Mouse (Mus musculus): ENCODE measurements around the gene Dtd2.
A peak's percentile ranks its signal among the peaks of the same experiment; 100 is the strongest.

Dtd2 gene

DNA sequence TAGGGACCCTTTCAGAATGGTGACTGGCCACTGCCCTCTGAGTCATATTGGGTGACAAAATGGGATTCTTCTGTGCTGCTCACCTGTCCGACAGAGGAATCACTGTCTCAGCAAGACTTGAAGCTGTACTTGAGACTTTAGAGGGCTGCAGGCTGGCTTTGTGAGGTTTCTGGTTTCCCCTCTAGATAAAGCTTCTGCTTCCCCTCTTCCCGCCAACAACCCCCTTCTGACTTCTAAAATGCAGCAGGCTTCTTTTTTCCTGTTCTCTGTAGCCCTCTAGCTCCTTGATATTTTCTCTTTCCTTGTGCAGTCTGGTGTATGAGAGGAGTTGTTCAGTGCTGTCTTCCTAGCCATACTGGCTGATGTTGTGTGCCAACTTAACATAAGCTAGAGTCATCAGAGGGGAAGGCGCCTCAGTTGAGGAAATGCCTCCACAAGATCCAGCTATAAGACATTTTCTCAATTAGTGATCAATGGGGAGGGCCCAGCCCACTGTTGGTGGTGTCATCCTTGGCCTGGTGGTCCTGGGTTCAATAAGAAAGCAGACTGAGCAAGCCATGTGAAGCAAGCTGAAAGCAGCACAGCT, 21.0 kb downstream of the Dtd2 start:
- no peak for DNase-seq (ENCODE audit: extremely low spot score)

DNA sequence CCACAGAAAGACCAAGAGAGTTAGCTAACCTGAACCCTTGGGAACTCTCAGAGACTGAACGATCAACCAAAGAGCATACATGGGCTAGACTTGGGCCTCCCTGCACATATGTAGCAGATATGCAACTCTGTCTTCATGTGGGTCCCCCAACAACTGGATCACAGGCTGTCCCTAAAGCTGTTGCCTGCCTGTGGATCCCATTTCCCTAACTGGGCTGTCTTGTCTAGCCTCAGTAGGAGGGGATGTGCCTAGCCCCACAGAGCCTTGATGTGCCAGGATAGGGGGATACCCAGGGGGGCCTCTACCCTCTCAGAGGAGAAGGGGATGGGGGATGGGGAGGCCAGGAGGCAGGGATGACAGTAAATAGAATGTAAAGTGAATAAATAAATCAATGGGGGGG, 22.7 kb downstream of the Dtd2 start:
- no peak for DNase-seq (ENCODE audit: extremely low spot score)

DNA sequence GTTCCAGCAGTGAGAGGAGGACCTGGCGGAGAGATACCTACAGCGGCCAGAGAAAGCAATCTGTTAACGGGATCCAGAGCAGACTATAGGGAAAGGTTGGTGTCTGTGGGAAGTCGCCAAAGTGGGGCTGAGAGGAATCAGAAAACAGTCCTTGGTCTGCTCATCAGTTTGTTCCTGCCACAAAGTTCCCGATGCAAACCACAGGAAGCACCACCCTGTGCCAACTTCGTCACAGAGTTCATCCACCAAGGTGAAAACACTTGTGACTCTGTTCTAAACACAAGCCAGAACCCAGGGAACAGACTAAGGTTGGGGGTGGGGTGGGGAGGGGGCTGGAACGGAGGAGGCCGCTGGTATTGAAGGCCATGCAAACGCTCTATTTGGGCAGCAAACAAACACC, 29.8 kb downstream of the Dtd2 start:
- no peak for DNase-seq (ENCODE audit: extremely low spot score)

DNA sequence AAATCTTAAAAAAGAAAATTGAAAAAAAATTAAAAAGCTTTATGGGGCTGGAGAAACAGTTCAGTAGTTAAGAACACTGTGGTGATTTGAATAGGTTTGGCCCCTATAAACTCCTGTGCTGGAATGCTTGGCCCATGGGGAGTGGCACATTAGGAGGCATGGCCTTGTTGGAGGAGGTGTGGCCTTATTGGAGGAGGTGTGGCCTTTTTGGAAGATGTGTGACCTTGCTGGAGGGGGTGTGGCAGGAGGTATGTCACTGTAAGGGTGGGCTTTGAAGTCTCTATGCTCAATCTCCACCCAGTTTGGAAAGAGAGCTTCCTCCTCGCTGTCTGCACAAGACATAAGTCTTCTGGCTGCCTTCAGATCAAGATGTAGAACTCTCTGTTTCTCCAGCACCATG, 31.9 kb downstream of the Dtd2 start:
- DNase-seq (ENCODE audit: extremely low spot score) = no peak

DNA sequence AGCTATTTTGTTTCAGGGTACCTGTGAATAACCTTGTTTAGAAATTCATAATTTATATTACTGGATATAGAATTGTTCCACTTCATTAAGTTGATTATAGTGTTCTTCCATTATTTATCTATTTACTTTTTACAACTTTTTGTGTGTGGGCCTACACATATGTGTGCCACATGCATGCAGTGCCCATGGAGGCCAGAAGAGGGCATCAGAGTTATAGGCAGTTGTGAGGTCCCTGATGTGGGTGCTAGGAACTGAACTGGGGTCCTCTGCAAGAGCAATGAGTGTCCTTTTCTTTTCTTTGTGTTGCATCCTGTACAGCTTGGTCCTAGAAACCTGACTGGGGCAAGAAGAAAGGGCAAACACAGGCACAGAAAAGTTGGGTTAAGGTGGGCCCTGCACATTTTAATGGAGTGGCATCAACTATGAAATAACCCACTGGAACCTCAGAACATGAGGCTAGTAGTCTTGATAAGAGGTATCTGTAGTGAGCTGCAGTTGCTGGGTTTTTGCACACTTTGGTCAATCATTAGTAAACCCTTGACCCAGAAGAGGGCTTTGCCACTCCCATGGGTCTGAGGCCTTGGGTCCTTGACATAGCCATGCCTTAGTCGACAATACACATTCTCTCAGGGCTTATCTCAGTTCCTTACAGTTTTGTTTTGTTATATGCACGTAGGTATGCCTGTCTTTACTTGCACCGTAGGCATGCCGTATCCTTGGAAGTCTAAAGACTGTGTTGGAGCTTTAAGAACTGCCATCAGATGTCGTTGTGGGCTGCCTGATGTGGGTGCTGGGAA, 33.8 kb downstream of the Dtd2 start:
- no peak for DNase-seq (ENCODE audit: extremely low spot score)

DNA sequence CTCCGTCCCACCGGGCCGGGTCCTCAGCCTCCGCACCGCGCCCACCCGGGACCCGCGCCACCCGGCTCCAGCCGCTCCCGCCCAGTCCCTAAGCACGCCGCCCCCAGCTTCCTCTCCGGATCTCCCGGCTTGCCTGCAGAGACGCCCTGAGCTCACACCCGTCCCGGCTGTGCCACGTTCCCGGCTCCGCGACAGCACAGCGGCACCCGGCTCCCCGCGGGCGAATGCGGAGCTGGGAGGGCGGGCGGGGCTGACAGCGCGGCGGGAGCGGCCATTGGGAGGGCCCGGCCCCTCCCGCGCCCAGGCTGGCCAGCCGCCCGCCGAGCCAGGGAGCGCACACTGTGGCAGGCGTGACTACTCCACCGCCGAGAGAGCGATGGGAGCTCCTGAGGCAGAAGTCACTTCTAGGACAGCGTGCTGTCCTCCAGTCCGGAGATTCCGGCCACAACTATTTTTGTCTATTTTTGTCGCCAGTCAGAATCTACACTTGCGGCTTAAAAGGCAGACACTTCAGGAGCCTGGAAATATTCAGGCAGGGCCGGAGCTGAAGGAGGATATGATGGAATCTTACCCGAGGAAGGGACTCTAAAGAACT, 35.1 kb downstream of the Dtd2 start, which contains the start of gene Heatr5a:
TSS of gene Heatr5a (minus strand) at position 252 of the 595 bp plus-strand sequence.
- peak; percentile 90 for DNase-seq (ENCODE audit: extremely low spot score)

DNA sequence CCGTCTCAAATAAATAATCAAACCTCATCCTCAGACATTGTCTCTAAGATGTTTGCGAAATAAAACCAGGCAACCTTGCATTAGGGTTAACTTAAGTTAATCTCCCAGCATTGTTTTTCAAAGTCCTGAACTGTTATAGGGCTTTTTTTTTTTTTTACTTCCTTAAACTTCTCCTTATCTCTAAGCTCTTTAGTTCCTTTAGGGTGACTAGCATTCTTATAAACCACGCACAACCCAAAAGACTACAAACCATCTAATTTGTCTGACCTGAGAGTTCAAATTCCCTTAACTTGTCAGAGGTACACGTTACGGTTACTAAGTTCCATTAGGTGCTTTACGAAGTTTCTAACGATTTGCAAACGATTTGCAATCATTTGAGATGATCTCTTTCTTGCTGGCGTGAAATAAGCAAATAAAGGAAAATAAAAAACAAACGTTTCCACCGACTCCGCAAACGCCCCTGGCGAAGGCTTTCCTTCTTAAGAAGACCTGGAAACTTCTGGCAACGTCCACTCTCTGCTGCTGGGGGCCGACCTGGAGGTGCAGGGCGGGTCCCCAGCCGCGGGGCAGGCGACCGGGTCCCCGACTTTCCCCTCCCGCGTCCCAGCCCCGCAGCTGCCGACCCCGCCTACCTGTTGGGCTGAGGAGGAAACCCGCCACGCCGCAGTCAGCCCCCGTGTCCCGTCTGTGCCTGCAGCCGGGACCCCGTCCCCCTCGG, 35.8 kb downstream of the Dtd2 start:
- DNase-seq (ENCODE audit: extremely low spot score) = no peak

DNA sequence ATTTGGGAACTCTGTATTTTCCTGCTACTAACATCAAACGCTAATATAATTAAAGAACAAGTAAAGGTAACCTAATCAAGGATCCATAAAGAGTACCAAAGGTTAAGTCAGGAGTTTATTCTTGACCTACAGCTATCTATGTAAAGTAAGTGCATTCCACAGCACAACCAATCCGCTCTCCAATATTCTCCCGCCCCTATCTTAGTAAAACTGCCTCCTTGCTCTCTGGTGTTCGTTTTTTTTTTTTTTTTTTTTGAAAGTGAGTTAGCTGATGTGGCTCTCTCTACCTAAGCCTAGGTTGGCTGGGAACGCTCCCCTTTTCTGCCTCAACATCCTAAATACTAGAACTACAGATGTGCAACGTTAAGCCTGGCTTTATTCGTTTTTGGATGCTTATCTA, 36.4 kb downstream of the Dtd2 start:
- DNase-seq (ENCODE audit: extremely low spot score) = no peak

DNA sequence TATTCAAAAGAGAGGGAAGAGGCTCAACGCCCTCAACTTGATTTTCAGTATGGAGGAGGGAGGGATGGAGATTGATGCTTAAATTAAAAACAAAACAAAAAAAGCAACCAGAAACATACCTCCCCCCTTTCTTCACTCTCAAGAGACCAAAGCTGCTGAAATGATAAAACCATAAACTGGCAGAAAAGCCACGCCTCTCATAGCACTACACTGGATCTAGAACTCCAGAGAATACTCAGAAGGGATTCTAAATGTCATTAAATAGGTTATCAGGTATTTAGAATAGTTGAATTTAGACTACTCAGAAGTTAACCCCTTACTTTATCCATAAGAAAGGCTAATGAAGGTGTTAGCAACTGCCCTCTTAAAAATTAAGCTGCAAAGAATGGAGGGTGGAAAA, 37.2 kb downstream of the Dtd2 start:
- no peak for DNase-seq (ENCODE audit: extremely low spot score)

DNA sequence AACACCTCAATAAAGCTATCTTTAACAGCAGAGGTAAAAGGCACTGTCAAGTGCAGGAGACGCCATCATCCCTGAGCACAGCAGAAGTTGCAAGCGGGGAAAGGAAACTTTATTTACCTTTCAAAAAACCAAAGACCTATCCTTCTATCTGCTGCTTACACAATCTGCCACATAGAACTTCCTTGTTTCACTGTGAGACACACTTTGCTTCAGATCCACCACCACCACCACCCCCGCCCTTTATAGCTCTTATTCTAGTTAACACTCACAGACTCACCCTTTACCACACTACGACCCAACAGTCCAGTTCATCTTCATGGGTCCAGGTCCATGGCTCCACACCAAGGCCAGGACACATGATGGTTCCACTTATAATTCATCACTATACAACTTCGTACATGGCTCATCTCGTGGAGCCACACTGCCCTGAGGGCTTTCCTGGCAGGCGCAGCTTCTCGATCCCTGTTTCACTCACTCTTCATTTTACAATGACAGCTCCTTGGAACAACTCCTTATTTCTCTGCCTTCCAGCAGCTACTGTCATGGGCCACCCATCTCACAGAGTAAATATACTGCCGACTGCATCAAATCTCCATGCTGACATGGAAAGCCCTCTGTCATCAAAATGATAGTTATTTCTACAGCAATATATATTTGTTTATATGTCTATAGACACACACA, 38.2 kb downstream of the Dtd2 start:
- no peak for DNase-seq (ENCODE audit: extremely low spot score)

DNA sequence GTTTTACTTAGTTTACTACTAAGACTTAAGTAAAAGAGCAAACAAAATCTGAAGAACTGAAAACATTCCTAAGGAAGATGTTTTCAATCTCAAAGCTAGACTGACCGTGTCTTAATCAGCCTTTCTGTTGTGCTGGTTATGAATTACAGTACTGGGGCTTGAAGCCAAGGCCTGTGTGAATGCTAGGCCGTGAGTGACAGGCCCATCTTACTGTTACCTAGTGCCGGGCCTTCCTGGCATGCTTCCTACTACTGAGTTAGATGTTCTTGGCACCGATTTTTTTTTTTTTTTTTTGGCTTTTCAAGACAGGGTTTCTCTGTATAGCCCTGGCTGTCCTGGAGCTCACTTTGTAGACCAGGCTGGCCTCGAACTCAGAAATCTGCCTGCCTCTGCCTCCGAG, 48.7 kb downstream of the Dtd2 start:
- no peak for DNase-seq (ENCODE audit: extremely low spot score)

DNA sequence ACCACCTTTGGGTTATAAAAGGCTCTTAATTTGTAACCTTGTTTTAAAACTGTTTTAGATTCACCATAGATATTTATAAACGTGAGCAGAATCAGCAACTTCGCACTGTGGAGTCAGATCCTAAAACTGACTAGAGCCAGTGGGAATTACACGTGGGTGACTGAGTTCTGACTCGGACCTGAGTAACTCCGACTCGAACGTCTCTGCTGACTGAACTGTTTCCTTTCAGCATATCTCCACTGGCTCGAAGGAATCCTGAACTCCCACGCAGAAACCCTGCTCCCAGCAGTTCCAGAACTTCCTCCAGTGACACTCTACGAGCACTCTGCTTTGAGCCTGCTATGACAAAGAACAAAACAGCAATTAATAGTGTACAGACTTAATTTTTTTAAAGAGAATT, 54.0 kb downstream of the Dtd2 start:
- no peak for DNase-seq (ENCODE audit: extremely low spot score)

DNA sequence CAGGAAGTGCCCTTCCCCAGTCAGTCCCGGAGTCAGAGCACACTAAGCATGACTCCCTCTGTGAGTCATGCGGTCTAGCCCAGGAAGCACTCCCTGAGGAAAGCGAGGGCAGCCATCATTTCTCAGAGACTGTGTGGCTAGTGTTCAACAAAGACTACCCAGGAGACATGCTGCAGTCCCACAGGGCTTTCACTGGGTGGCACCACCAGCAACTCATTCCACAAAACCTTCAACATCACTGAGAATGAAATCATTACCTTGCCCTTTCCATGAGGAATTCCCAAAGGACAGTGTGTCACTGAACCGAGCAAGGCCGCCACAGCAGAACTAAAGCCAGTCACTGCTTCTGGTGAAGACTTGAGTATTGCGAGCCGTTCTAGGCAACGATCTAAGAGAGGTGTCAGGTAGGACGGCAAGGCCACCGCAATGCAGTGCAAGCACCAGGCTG, 58.8 kb downstream of the Dtd2 start:
- DNase-seq (ENCODE audit: extremely low spot score) = no peak

DNA sequence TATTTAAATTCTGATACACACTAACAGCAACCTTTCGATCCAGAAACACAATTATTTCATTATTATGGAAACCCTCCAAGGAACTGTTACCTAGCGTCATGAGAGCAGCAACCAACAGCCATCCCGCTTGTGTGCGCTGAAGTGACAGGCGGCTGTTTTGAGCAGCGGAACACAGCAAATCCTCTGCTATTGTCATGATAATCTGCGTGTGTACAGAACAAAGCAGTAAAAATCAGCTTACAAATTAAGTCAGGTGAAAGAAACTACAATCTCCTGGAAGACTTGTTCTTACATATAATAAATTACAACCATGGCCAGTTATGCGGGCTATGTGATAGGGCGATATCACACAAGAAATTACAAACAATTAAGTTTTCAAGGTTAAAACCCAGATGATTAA, 61.0 kb downstream of the Dtd2 start:
- DNase-seq (ENCODE audit: extremely low spot score) = no peak

DNA sequence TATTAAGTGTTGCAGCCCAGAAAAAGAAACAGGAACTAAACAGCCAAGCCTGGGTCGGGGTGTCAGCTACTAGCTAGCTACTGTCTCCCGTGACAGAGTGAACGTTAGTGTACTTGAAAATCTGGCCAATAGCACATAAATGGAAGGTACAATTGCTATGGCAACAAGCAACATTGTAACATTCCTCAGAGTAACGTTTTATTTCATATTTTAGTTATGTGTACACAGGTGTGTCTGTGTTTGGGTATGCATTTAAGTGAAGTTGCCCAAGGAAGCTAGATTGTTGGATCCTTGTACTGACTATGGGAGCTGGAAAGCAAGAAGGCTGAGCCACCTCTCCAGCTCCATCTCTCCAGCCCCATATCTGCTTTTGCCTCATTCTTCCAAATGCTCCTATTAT, 66.5 kb downstream of the Dtd2 start:
- no peak for DNase-seq (ENCODE audit: extremely low spot score)
